Mouse (Mus musculus): Measurements from ENCODE around the gene 2310022B05Rik. TPM values are rescaled to one million over a fixed set of nuclear protein-coding genes. Genes with fewer than 3 reads are reported as not detected.

Gene 2310022B05Rik
- polyA plus RNA-seq, 1 experiment from 2014 or later, result 19.6 TPM

GRCm38 (mm10) chr8:124633001-124633703 lies 30.0 kb downstream of the 2310022B05Rik start:
- Histone ChIP-seq H3K4me2 (replicated peaks; ENCODE audit: low read depth, low read length) (no peak overlapping the region), H3K4me3 (ENCODE audit: low read depth, low read length) (no peak overlapping the region), H3K4me1 (replicated peaks; ENCODE audit: control insufficient read depth, insufficient read depth, low read length) (no peaks in the 10 kb centered on the region), H3K27ac (ENCODE audit: low read depth, low read length) (no peak overlapping the region), H3K9me3 (ENCODE audit: control insufficient read depth, low read length) (no peaks in the 10 kb centered on the region), H3K36me3 (ENCODE audit: control insufficient read depth, insufficient read depth, low read length) (no peaks in the 10 kb centered on the region), H3K27me3 (ENCODE audit: control insufficient read depth, insufficient read depth, low read length) (no peaks in the 10 kb centered on the region), H3K9ac (ENCODE audit: low read depth, low read length) (no peak overlapping the region)
- ATAC-seq (ENCODE audit: low FRiP score) (no peak), DNase-seq (ENCODE audit: low spot score) (no peak)
- 89% methylated on average over 14 of the region's 14 CpGs for WGBS

- DNase-seq (ENCODE audit: low spot score), result no peak
- no peak overlapping the region for H3K4me3 ChIP-seq (ENCODE audit: low read depth, low read length)
- WGBS, result 41% methylated on average over 7 of the region's 7 CpGs
- H3K36me3 ChIP-seq (ENCODE audit: control insufficient read depth, insufficient read depth, low read length), result no peaks in the 10 kb centered on the region
- H3K9me3 ChIP-seq (ENCODE audit: control insufficient read depth, low read length), result no peaks in the 10 kb centered on the region
- no peak overlapping the region for H3K27ac ChIP-seq (ENCODE audit: low read depth, low read length)
- no peak for ATAC-seq (ENCODE audit: low FRiP score)
- no peaks in the 10 kb centered on the region for H3K27me3 ChIP-seq (ENCODE audit: control insufficient read depth, insufficient read depth, low read length)
- no peak overlapping the region for H3K9ac ChIP-seq (ENCODE audit: low read depth, low read length)
- H3K4me1 ChIP-seq (replicated peaks; ENCODE audit: control insufficient read depth, insufficient read depth, low read length), result no peaks in the 10 kb centered on the region
- no peak overlapping the region for H3K4me2 ChIP-seq (replicated peaks; ENCODE audit: low read depth, low read length)
Observed at GRCm38 (mm10) chr8:124631966-124632365, 31.2 kb downstream of the 2310022B05Rik start.

- Histone ChIP-seq H3K4me1 (replicated peaks; ENCODE audit: control insufficient read depth, insufficient read depth, low read length) (no peaks in the 10 kb centered on the region), H3K4me2 (replicated peaks; ENCODE audit: low read depth, low read length) (no peak overlapping the region), H3K36me3 (ENCODE audit: control insufficient read depth, insufficient read depth, low read length) (no peaks in the 10 kb centered on the region), H3K4me3 (ENCODE audit: low read depth, low read length) (no peak overlapping the region), H3K27ac (ENCODE audit: low read depth, low read length) (no peak overlapping the region), H3K9me3 (ENCODE audit: control insufficient read depth, low read length) (no peaks in the 10 kb centered on the region), H3K9ac (ENCODE audit: low read depth, low read length) (no peak overlapping the region), H3K27me3 (ENCODE audit: control insufficient read depth, insufficient read depth, low read length) (no peaks in the 10 kb centered on the region)
- WGBS, result 82% methylated on average over 4 of the region's 4 CpGs
- ATAC-seq (ENCODE audit: low FRiP score) (no peak), DNase-seq (ENCODE audit: low spot score) (no peak)
Observed at GRCm38 (mm10) chr8:124630891-124631290, 32.3 kb downstream of the 2310022B05Rik start.

DNA sequence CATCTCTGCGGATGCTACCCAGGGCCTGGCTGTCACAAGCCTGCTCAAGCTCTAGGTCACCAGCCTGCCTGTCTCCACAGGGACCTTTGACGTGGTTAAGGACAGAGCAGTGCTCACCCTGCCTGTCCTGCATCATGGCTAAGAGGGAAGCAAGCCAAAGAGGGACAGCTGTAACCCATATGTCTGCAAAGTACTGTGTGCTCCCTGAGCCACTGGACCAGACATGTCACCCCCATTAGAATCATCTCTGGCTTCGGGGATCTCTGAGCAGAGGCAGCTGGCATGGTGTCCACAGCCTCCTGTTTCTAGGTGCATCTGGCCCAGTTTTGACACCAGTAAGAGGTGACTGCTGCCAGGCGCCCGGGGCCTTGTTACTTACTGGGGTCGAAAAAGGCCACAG lies 32.7 kb downstream of the 2310022B05Rik start:
- H3K4me2 ChIP-seq (replicated peaks; ENCODE audit: low read depth, low read length), result no peak overlapping the region
- no peaks in the 10 kb centered on the region for H3K9me3 ChIP-seq (ENCODE audit: control insufficient read depth, low read length)
- H3K4me3 ChIP-seq (ENCODE audit: low read depth, low read length), result no peak overlapping the region
- H3K36me3 ChIP-seq (ENCODE audit: control insufficient read depth, insufficient read depth, low read length), result no peaks in the 10 kb centered on the region
- WGBS, result 86% methylated on average over 6 of the region's 6 CpGs
- no peaks in the 10 kb centered on the region for H3K27me3 ChIP-seq (ENCODE audit: control insufficient read depth, insufficient read depth, low read length)
- no peak for DNase-seq (ENCODE audit: low spot score)
- no peak overlapping the region for H3K27ac ChIP-seq (ENCODE audit: low read depth, low read length)
- no peak for ATAC-seq (ENCODE audit: low FRiP score)
- no peak overlapping the region for H3K9ac ChIP-seq (ENCODE audit: low read depth, low read length)
- no peaks in the 10 kb centered on the region for H3K4me1 ChIP-seq (replicated peaks; ENCODE audit: control insufficient read depth, insufficient read depth, low read length)

- H3K27me3 ChIP-seq (ENCODE audit: control insufficient read depth, insufficient read depth, low read length), result no peaks in the 10 kb centered on the region
- WGBS, result 91% methylated on average over 9 of the region's 9 CpGs
- H3K4me1 ChIP-seq (replicated peaks; ENCODE audit: control insufficient read depth, insufficient read depth, low read length), result no peaks in the 10 kb centered on the region
- no peak overlapping the region for H3K9ac ChIP-seq (ENCODE audit: low read depth, low read length)
- H3K4me3 ChIP-seq (ENCODE audit: low read depth, low read length), result no peak overlapping the region
- DNase-seq (ENCODE audit: low spot score) (no peak), ATAC-seq (ENCODE audit: low FRiP score) (no peak)
- no peak overlapping the region for H3K27ac ChIP-seq (ENCODE audit: low read depth, low read length)
- H3K9me3 ChIP-seq (ENCODE audit: control insufficient read depth, low read length), result no peaks in the 10 kb centered on the region
- H3K4me2 ChIP-seq (replicated peaks; ENCODE audit: low read depth, low read length), result no peak overlapping the region
- H3K36me3 ChIP-seq (ENCODE audit: control insufficient read depth, insufficient read depth, low read length), result no peaks in the 10 kb centered on the region
Observed at GRCm38 (mm10) chr8:124626251-124626650, 36.9 kb downstream of the 2310022B05Rik start.

DNA sequence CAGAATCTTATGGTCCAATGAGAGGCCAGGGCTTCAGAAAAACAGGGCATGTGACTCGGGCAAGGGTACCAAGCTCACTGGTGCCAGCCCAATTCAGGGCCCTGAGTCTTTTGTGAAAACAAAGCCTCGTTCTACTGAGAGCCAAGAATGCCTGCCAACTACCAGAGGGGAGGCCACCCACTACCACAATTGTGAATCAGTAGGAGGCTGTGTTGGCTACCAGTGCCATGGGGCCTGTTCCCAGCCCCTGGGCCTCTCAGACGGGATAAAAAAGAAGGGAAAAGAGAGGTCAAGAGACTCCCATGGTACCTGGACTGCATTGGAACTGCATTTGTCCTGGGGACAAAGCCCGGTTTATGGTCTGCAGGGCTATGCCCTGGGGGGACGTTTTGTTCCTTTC lies 41.9 kb downstream of the 2310022B05Rik start:
- DNase-seq (ENCODE audit: low spot score) (no peak), ATAC-seq (ENCODE audit: low FRiP score) (no peak)
- Histone ChIP-seq H3K27me3 (ENCODE audit: control insufficient read depth, insufficient read depth, low read length) (no peaks in the 10 kb centered on the region), H3K9ac (ENCODE audit: low read depth, low read length) (no peak overlapping the region), H3K4me2 (replicated peaks; ENCODE audit: low read depth, low read length) (no peak overlapping the region), H3K27ac (ENCODE audit: low read depth, low read length) (no peak overlapping the region), H3K4me1 (replicated peaks; ENCODE audit: control insufficient read depth, insufficient read depth, low read length) (no peaks in the 10 kb centered on the region), H3K4me3 (ENCODE audit: low read depth, low read length) (no peak overlapping the region), H3K9me3 (ENCODE audit: control insufficient read depth, low read length) (no peaks in the 10 kb centered on the region), H3K36me3 (ENCODE audit: control insufficient read depth, insufficient read depth, low read length) (no peaks in the 10 kb centered on the region)
- 62% methylated on average over 5 of the region's 5 CpGs for WGBS

DNA sequence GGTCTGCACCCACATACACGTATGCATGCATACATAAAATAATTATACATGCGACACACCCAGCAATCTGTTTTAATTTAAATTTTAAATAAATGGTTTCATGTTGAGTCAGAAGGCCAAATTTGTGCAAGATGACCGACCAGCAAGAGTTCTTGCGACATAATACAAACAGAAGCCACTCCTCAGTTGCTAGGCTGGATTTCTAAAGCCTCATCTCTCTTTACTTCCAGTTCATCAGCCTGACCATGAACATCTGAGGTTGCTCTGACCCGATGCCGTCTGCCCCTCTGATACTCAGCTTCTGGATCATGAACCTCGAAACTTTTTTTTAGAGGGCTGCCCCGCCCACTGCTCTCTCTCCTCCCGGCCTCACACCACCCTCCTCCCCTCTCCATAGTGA lies 44.9 kb downstream of the 2310022B05Rik start:
- no peaks in the 10 kb centered on the region for H3K9me3 ChIP-seq (ENCODE audit: control insufficient read depth, low read length)
- WGBS, result 66% methylated on average over 9 of the region's 9 CpGs
- ATAC-seq (ENCODE audit: low FRiP score), result no peak

DNA sequence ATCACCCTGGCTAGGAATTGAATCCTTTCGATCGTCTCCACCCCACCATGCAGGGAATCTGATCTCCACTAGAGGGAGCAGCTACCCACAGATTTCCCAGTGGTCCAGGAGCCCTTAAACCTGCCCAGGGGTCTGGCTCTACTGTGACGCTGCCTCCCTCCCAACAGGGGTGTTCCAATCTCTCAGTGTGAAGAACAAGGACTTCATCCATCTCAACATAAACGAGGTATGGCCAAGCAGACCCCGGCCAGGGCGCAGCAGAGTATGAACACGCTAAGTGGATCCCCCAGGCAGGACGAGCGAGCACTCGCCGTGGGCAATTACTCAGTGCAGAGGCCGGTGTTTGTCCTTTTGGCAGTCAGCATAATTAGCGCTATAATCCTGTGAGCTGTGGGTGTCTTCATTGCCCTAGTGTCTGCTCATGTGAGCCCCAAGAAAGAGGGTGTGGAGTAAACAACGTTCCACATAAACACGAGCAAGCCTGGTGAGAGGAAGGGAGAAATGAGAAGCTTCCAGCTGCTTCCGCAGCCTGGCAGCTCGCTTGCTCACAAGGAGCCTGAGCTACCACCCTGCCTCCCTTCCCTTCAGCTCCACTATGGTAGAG lies 45.8 kb downstream of the 2310022B05Rik start:
- no peaks in the 10 kb centered on the region for H3K9me3 ChIP-seq (ENCODE audit: control insufficient read depth, low read length)
- no peak overlapping the region for H3K27ac ChIP-seq (ENCODE audit: low read depth, low read length)
- DNase-seq (ENCODE audit: low spot score) (peak; percentile 84), ATAC-seq (ENCODE audit: low FRiP score) (peak; percentile 70)
- 22% methylated on average over 17 of the region's 17 CpGs for WGBS
- no peaks in the 10 kb centered on the region for H3K4me1 ChIP-seq (replicated peaks; ENCODE audit: control insufficient read depth, insufficient read depth, low read length)
- no peaks in the 10 kb centered on the region for H3K36me3 ChIP-seq (ENCODE audit: control insufficient read depth, insufficient read depth, low read length)
- peak overlapping the region; percentile 49 for H3K4me2 ChIP-seq (replicated peaks; ENCODE audit: low read depth, low read length)
- H3K4me3 ChIP-seq (ENCODE audit: low read depth, low read length), result peak overlapping the region; percentile 23; the same call in 1 of the 2 replicates
- no peaks in the 10 kb centered on the region for H3K27me3 ChIP-seq (ENCODE audit: control insufficient read depth, insufficient read depth, low read length)
- peak overlapping the region; percentile 56 for H3K9ac ChIP-seq (ENCODE audit: low read depth, low read length)

More for the DNA sequence above, 44.9 kb downstream of the 2310022B05Rik start:
- Histone ChIP-seq H3K27ac (ENCODE audit: low read depth, low read length) (no peak overlapping the region), H3K4me2 (replicated peaks; ENCODE audit: low read depth, low read length) (no peak overlapping the region), H3K4me3 (ENCODE audit: low read depth, low read length) (no peak overlapping the region), H3K27me3 (ENCODE audit: control insufficient read depth, insufficient read depth, low read length) (no peaks in the 10 kb centered on the region), H3K4me1 (replicated peaks; ENCODE audit: control insufficient read depth, insufficient read depth, low read length) (no peaks in the 10 kb centered on the region), H3K36me3 (ENCODE audit: control insufficient read depth, insufficient read depth, low read length) (no peaks in the 10 kb centered on the region), H3K9ac (ENCODE audit: low read depth, low read length) (no peak overlapping the region)
- peak; percentile 12 for DNase-seq (ENCODE audit: low spot score)

DNA sequence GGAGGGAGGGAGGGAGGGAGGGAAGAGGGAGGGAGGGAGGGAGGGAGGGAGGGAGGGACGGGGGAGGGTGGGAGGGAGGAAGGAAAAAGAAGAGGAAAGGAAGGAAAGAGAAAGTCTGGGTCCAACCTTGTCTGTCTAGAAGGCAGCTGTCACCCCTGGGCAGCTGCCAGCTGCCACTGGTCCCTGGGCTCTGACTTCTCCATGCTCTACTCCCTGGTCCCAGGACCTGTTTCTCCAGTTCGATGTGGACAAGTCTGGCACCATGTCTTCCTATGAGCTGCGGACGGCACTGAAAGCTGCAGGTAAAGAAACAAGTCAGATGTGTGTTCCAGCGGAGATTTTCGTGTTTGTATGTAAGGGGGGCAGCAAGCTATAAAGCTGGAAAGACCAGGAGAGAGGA lies 48.8 kb downstream of the 2310022B05Rik start:
- 88% methylated on average over 5 of the region's 6 CpGs for WGBS

More for the DNA sequence above, 48.8 kb downstream of the 2310022B05Rik start:
- H3K36me3 ChIP-seq (ENCODE audit: control insufficient read depth, insufficient read depth, low read length), result no peaks in the 10 kb centered on the region
- ATAC-seq (ENCODE audit: low FRiP score) (no peak), DNase-seq (ENCODE audit: low spot score) (no peak)
- H3K27me3 ChIP-seq (ENCODE audit: control insufficient read depth, insufficient read depth, low read length), result no peaks in the 10 kb centered on the region
- no peak overlapping the region for H3K4me2 ChIP-seq (replicated peaks; ENCODE audit: low read depth, low read length)
- H3K4me1 ChIP-seq (replicated peaks; ENCODE audit: control insufficient read depth, insufficient read depth, low read length), result no peaks in the 10 kb centered on the region
- no peaks in the 10 kb centered on the region for H3K9me3 ChIP-seq (ENCODE audit: control insufficient read depth, low read length)
- no peak overlapping the region for H3K9ac ChIP-seq (ENCODE audit: low read depth, low read length)
- H3K27ac ChIP-seq (ENCODE audit: low read depth, low read length), result no peak overlapping the region
- no peak overlapping the region for H3K4me3 ChIP-seq (ENCODE audit: low read depth, low read length)

Measured in hindbrain, embryonic 11.5 days (tissue).